Mouse (Mus musculus) urinary bladder, postnatal 4 days (tissue): ENCODE data around the gene Map3k20.

Experiments used
- DNase-seq, 2 experiments: peaks; one replicate each; pipeline ENCODE4 v3.0.0; 2021 to 2022; ENCODE audit warnings: low spot score in 2 of 2

Map3k20 gene

DNA sequence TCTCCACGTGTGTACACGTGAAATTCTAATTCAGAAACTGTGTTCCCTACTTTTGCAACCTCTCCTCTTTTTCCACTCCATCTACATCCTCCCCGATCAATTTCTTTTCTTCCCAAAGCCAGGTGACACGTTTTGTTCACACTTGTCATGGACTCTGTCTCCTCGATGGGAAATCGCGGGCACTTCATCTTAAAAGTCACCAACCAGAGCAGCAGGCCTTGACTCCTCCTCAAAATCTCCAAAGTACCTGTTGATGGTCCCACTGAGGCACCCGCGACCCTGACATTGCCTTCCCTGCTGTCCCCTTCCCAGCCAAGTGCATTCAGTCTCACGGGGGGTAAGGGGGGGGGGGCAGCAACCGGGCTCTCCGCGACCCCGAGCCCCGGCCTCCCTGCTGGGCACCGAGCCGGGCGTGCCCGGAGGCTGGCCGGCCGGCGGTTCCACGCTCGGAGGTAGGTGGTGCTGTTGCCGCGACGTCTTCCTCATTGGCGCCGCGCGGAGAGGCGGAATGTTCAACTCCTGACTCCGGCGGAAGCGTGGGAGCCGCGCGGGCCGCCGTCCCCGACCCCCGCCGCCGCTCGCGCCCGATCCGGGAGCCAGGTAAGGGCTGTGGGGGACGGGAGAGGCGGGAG lies at the start of gene Map3k20:
Map3k20 (plus strand) TSS at position 382 of the 632 bp plus-strand sequence.
- DNase-seq, result peak; percentile 68 to 78

DNA sequence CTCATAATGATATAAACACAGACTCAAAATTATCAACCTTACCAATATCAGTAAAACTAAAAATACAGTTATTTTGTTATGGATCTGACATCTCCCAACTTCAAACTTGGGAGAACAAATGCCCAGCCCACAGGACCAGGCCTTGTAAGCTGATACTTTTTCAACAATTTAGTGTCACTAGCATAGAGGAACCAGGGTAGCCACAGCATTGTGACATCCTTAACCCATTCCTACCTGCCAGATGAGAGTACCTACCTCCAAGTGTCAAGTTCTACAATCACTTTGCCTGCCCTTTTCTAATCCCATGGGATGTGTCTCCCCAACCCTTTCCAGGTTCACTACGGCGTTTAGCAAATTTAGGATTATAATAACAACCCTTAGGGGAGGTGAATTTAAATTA lies 47.0 kb upstream of the Map3k20 start:
- DNase-seq, result no peak

DNA sequence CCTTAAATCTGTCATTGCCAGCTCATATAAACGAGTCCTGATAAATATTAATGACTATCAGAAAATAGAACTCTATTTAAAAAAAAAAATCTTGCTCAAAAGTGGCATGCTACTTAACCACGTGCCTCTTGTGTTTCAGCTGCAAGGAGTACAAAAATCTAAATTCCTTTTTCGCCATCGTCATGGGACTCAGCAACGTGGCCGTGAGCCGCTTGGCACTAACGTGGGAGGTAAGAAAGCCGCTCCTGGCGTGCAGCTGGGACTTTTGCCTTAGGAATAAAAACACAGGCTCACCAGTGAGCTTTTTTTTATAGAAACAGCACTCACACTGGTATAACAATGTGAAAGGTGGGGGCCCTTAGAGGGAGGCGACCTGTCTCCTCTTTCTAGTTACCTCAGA lies 46.5 kb upstream of the Map3k20 start:
- no peak for DNase-seq

- no peak for DNase-seq
Measured at GRCm38 (mm10) chr2:72239456-72239855, 46.0 kb upstream of the Map3k20 start.

GRCm38 (mm10) chr2:72239993-72240392 lies 45.4 kb upstream of the Map3k20 start:
- DNase-seq, result no peak

DNA sequence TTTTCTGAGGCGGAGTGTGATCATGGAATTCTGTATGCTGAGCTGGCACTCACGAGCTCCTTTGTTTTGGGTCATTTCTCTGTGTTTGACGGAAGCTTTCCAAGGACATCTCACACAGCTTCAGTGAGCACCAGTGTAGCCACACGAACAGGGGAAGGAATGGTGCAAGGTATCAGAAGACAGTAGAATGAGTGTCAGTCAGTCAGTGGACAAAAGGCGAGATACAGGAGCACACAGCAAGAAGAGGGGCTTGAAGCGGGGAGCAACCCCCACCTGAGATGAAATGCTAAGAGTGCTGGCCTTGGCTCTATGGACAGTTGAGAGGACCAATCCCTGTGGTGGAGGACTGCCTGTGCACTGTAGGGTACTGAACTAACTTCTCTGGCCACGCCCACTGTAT lies 44.7 kb upstream of the Map3k20 start:
- DNase-seq, result no peak

- no peak for DNase-seq
Measured at GRCm38 (mm10) chr2:72241714-72242472, 43.5 kb upstream of the Map3k20 start.

- no peak for DNase-seq
Measured at GRCm38 (mm10) chr2:72242910-72243675, 42.3 kb upstream of the Map3k20 start.

DNA sequence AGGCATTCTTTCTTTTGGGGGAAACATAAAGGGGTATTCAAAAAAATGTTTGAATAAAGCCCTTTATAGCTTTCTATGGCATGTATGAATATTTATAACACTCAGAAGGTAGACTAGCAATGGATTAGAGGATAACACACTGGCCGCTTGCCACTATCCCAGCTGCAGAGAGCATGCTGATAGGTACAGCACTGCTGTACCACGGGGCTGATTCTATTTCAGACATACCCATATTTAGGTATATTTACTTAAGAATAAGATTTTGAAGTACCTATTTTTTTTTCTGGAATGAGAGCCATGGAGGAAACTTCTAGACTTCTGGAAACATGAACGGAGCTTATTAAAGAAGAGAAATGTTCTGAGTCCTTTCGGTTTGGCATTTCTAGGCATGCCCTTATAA lies 39.8 kb upstream of the Map3k20 start:
- DNase-seq, result no peak

DNA sequence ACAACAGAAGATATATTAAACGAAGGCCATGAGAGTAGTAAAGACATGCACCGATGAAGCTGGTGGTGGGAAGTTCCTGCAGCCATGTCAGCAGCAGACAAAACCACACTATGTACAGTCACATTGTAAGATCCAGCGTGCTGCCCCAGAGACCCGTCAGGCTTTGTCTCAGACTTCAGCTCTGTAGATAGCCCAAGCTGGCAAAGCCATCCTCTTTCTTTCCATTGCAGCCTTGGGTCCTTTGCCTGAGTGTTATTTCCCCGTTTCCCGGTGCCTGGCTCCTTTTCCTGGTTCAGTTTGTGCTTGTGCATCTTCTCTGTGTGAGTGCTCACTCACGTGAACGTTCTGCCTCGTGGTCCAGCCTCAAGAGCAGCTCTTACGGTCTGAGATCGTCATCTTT lies 39.1 kb upstream of the Map3k20 start:
- no peak for DNase-seq

DNA sequence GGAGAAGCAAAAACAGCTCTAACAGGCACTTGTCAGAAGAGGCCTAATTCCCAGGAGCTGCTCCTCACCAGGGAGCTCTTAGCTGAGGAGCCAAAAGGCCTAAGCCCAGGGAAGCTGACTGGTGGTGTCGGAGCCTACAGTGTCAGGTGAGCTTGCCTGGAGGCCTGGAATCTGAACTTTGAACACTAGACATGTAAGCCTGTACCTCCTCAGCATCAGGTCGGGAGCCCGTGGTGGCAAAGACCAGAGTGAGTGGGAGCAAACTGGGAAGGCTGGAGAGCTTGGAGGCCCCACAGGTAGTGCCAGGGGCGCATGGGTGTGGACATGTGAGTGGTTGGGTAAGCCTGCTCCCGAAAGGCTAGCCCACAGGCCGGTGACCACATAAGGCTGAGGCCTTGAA lies 37.6 kb upstream of the Map3k20 start:
- DNase-seq, result no peak

DNA sequence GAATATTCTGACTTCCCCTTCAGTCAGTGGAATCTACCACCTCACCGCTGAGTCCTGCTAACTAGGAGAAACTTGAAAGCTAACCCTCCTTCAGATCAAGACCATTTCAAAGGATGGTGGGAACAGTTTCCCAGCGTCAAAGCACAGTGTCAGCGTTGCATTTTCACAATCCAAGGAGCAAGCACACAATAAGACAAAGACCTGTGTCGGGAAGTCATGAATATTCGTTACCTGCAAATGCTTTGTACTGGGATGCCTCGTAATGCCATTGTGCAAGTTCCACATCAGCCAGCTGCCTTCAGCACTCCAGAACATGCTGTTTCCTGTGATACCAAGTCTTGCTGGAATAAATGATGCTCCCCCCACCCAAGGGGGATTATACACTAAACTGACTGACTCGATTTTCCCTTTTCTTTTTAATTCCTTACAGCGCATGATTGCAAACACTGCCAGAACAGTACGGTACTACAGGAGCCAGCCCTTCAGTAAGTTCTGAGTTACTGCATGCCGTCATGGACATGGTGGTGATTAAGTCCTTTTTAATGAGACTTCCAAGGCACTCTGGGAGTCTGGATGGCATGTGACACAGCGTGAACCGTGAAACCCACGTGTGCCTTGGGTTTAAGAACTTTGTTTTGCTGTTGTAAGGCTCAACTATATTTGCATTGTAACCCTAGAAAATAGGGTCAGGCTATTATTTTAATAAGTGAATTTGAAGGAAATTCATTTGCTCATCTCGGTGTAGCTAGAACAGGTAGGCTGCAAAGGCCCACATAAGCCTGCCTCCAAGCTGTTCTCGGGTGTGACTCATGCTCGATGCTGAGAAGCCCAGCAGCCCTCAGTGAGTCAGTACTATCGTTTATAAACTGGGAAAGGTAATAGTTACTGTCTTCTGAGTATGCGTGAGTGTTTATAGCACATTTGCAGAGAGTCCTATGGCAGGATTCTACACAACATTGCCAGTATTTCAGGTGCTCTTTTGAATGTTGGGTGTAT lies 32.6 kb upstream of the Map3k20 start:
- DNase-seq, result no peak

DNA sequence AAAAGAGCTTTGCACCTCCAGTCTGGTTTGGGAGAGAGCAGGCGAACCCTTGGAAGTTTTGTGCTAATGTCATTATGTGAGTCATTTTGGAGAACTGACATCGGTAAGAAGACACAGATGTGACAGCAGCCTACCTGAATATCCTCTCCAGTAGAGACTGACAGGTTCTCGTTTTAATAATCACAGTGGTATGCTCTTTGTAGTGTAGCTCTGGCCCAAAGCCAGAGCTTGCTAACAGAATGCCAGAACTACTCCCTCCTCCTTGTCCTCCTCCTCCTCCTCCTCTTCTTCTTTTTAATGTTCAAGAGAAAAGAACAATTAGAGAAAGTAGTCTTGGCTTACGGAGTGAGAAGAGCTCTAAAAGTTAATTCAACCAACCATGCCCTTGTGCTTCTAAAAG lies 31.6 kb upstream of the Map3k20 start:
- no peak for DNase-seq

DNA sequence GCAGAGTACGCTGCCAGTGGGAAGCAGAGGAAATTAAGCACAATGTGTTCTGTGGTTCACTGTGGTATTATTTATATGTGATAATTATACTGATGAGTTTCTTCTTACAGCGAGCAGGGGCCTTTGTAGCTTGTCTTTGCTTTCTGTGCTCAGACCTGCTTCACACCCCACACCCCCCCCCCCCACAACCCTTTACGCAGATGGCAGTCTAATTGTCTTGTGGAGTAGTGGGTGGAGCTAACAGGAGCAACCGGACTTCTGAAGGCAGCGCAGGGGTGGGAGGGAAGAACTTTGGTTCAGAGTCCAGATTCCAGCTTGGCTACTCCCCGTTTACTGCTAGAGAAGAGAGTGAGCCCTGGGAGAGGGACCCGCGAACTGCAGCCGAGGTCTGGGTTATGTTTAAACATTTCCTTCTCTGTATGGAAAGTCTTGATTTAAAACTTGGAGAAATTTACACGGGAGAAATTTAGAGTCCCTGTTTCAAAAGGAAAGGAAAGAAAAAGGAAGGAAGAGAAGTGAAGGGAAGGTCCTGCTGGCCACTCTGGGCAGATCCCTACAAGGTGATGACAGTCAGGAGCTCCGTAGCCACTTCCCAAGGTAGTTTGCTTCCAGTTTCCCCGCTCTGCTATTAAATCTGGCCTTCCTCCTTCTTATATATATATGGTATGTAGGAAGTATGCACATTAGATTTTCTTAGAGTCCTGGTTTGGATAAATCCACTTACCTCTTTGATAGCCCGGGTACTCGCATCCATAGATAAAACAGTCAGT lies 30.4 kb upstream of the Map3k20 start:
- no peak for DNase-seq

- DNase-seq, result no peak
Measured at GRCm38 (mm10) chr2:72260704-72261103, 24.7 kb upstream of the Map3k20 start.

GRCm38 (mm10) chr2:72262814-72263480 lies 22.5 kb upstream of the Map3k20 start:
- DNase-seq, result peak in 1 of 2 experiments; percentile 50

DNA sequence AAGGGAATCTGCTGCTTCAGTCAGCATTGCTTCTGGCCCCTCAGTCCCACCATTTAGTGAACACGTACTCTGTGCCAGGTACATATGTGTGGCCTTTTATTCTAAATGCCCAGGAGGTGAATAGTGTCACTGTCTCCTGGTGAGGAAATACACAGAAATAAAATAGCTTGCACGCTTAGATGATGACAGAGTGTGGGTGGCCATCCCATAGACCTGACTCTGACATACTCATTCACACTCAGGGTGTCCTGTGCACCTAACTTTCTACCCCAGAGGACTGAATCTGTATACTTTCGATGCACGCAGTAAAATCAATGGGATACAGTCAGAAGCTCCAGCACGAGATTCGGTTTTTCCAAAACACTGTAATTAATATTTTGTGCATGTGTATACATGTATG lies 18.0 kb upstream of the Map3k20 start:
- no peak for DNase-seq

DNA sequence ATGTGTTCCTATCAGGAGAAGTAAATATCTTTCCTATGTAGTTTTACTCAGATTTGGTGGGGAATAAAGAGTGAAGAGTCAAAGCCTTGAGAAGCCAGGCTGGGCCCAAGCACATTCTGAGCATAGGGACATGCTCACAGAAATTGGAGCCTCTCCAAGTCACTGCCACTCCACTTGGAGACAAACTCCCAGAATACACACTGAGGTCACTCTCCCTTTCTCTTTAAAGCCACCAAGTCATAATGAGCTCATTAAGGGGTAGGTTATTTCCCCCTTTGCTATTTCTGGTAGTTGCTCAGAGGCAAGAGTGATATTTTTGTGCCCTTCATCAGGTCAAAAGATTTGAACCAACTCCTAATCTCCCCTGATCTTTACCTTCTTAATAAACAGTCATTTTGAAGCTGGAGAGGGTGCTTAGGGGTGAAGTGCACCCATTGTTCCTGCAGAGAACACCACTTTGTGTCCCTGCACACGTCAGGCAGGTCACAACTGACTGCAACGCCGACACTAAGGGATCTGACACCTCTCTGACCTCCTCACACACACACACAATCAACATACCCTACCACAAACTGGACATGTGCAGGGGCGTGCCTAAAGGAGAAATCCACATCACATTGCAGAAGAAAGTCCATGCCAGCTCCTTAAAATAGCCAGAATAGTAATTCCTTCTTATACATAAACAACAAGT lies 15.6 kb upstream of the Map3k20 start:
- no peak for DNase-seq

GRCm38 (mm10) chr2:72278247-72278873 lies 7.1 kb upstream of the Map3k20 start:
- DNase-seq, result peak in 1 of 2 experiments; percentile 10
